ENCODE assay signal across 10 mouse cellular contexts in the genomic region with DNA sequence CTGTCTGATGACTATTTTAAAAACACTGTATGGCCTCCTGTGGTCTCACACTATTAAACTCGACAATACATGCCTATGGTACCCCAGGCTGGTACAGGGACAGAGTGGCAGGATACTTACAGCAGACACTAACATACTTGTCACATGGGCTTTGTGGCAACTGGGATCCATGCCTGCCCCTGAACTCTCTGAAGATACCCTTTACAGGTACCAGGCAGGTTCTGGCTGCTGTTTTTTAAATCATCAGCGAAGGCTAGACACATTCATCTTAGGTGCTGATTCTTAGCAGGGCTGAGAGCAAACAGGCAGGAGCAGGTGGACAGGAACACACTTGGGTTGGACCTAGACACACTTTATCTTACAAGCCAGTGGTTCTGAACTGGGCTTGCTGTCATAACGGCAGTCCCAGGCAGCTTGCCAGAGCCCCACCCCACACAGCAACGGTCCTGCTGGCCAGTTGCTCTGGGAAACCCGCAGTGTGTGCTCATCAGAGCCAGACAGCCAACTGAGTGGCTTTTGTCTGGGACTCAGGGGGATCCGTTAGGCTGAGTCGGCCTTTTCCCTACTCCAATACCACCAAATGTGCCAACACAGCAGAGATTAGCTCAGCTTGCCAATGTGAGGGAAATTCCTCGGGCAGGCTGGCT. TPM values are rescaled to one million over a fixed set of nuclear protein-coding genes. Genes with fewer than 3 reads are reported as not detected.
A peak's percentile ranks its signal among the peaks of the same experiment; 100 is the strongest.
DNase-seq lines count a peak whose midpoint lies in the region; ATAC-seq and TF ChIP-seq lines count a peak whose summit lies in the region.
"Had no signal": no experiment of that assay in that cellular context is flagged by ENCODE, and none has a peak within 500 bp of the region (broad histone marks: within the 10 kb centered on the region; RNA-seq: fewer than 3 reads in every experiment).

No protein-coding gene starts in this region.

- no peaks in the 10 kb centered on the region for H3K27me3 ChIP-seq in kidney, embryonic 16.5 days (ENCODE audit: insufficient read depth, low read length)
- H3K27me3 ChIP-seq in hindbrain, embryonic 15.5 days: no peaks in the 10 kb centered on the region
- H3K27me3 ChIP-seq in spleen, adult 2 months (ENCODE audit: control insufficient read depth, insufficient read depth, low read length): no peaks in the 10 kb centered on the region
- H3K27me3 ChIP-seq: heart, embryonic 15.5 days; midbrain, embryonic 12.5 days had no signal

- no peak for TF ChIP-seq CTCF in spleen, adult 2 months (IDR thresholded peaks at IDR 0.05; ENCODE audit: extremely low read depth, insufficient read depth, insufficient read length, insufficient replicate concordance)

- no peak overlapping the region for H3K4me2 ChIP-seq in kidney, embryonic 16.5 days (replicated peaks; ENCODE audit: low read depth, low read length)
- H3K4me2 ChIP-seq in hindbrain, embryonic 15.5 days: no peak overlapping the region
- H3K4me2 ChIP-seq: heart, embryonic 15.5 days; midbrain, embryonic 12.5 days had no signal

- no peak for ATAC-seq in kidney, embryonic 16.5 days (ENCODE audit: low FRiP score, low TSS enrichment)
- peak; percentile 90 for ATAC-seq in hindbrain, embryonic 15.5 days (ENCODE audit: low FRiP score, low read depth)

- DNase-seq in kidney, adult 18-20 months: peak; percentile 41
- DNase-seq in Muller cell, postnatal 12 days (ENCODE audit: inconsistent ontology term): peak; percentile 95
- peak; percentile 10 to 30 for DNase-seq in cerebellum, postnatal 36 days
- peak; percentile 19 for DNase-seq in lung, postnatal 14 days
- no peak for DNase-seq in spleen, adult 2 months (ENCODE audit: low read depth in 1 of 2, low spot score in 2 of 2)
- DNase-seq in thymus, postnatal 25 days: no peak

- H3K27ac ChIP-seq in kidney, embryonic 16.5 days (ENCODE audit: low read length): no peak overlapping the region
- peak overlapping the region; percentile 64 for H3K27ac ChIP-seq in hindbrain, embryonic 15.5 days (replicated peaks)
- H3K27ac ChIP-seq in spleen, adult 2 months (ENCODE audit: insufficient read depth, low read length): peak overlapping the region; percentile 35; the same call in 1 of the 2 replicates
- H3K27ac ChIP-seq: heart, embryonic 15.5 days; midbrain, embryonic 12.5 days had no signal

- H3K9ac ChIP-seq in kidney, embryonic 16.5 days (replicated peaks; ENCODE audit: low read length): no peak overlapping the region; the same call in 1 of the 2 replicates
- no peak overlapping the region for H3K9ac ChIP-seq in hindbrain, embryonic 15.5 days
- H3K9ac ChIP-seq: heart, embryonic 15.5 days; midbrain, embryonic 12.5 days had no signal

- no peak overlapping the region for H3K4me3 ChIP-seq in kidney, embryonic 16.5 days (ENCODE audit: low read length)
- H3K4me3 ChIP-seq in hindbrain, embryonic 15.5 days: no peak overlapping the region
- H3K4me3 ChIP-seq in spleen, adult 2 months (ENCODE audit: extremely low read depth, insufficient read depth, insufficient read length): no peak overlapping the region
- H3K4me3 ChIP-seq: heart, embryonic 15.5 days; midbrain, embryonic 12.5 days had no signal

- 82% methylated on average over 8 of the region's 8 CpGs for WGBS in kidney, embryonic 16.5 days
- WGBS in hindbrain, embryonic 15.5 days: 45% methylated on average over 8 of the region's 8 CpGs
- 77% methylated on average over 8 of the region's 8 CpGs for WGBS in spleen, adult 2 months

- H3K36me3 ChIP-seq in kidney, embryonic 16.5 days (ENCODE audit: insufficient read depth, low read length): peaks cover 65% of the 10 kb centered on the region
- peaks cover 49% of the 10 kb centered on the region for H3K36me3 ChIP-seq in hindbrain, embryonic 15.5 days
- peaks cover 28% of the 10 kb centered on the region for H3K36me3 ChIP-seq in spleen, adult 2 months (ENCODE audit: control insufficient read depth, insufficient read depth, low read length)

- no peaks in the 10 kb centered on the region for H3K4me1 ChIP-seq in kidney, embryonic 16.5 days (ENCODE audit: insufficient read depth, low read length)
- peaks cover 5% of the 10 kb centered on the region; the same call in 1 of the 2 replicates for H3K4me1 ChIP-seq in hindbrain, embryonic 15.5 days (replicated peaks)
- no peaks in the 10 kb centered on the region for H3K4me1 ChIP-seq in spleen, adult 2 months (ENCODE audit: control insufficient read depth, insufficient read depth, insufficient read length)
- H3K4me1 ChIP-seq: midbrain, embryonic 12.5 days had no signal

- no peaks in the 10 kb centered on the region for H3K9me3 ChIP-seq in kidney, embryonic 16.5 days (ENCODE audit: low read length)
- H3K9me3 ChIP-seq in hindbrain, embryonic 15.5 days: no peaks in the 10 kb centered on the region
- H3K9me3 ChIP-seq: heart, embryonic 15.5 days; midbrain, embryonic 12.5 days had no signal

- no peak for TF ChIP-seq POLR2A in spleen, adult 2 months (IDR thresholded peaks at IDR 0.05; ENCODE audit: low read depth, low read length)

RNA-seq across cellular contexts. Expression of gene Nap1l4, which starts 8.2 kb away (rescaled TPM):
- 291 and 292 TPM in 2 replicates for polyA plus RNA-seq in kidney, embryonic 16.5 days (2015; fragmentation: Nextera tagmentation; extraction: Ambion mirVana)
- polyA plus RNA-seq in hindbrain, embryonic 15.5 days (2015; fragmentation: Nextera tagmentation; extraction: Ambion mirVana): 317 and 322 TPM in 2 replicates
- polyA plus RNA-seq in spleen, adult 2 months (2012; rRNA removed): 50.0 and 50.1 TPM in 2 replicates

RNA-seq across cellular contexts. Expression of gene Cars, which starts 42.8 kb away (rescaled TPM):
- 72.3 and 74.2 TPM in 2 replicates for polyA plus RNA-seq in kidney, embryonic 16.5 days (2015; fragmentation: Nextera tagmentation; extraction: Ambion mirVana)
- 67.9 and 71.6 TPM in 2 replicates for polyA plus RNA-seq in hindbrain, embryonic 15.5 days (2015; fragmentation: Nextera tagmentation; extraction: Ambion mirVana)
- 12.0 and 12.2 TPM in 2 replicates for polyA plus RNA-seq in spleen, adult 2 months (2012; rRNA removed)

RNA-seq across cellular contexts. Expression of gene Phlda2, which starts 54.1 kb away (rescaled TPM):
- 9.1 and 10.4 TPM in 2 replicates for polyA plus RNA-seq in kidney, embryonic 16.5 days (2015; fragmentation: Nextera tagmentation; extraction: Ambion mirVana)
- polyA plus RNA-seq in hindbrain, embryonic 15.5 days (2015; fragmentation: Nextera tagmentation; extraction: Ambion mirVana): 0.54 and 1.2 TPM in 2 replicates
- 0.37 and 1.2 TPM in 2 replicates for polyA plus RNA-seq in spleen, adult 2 months (2012; rRNA removed)

Comparison
In these comparisons a context has a peak if more than half of its experiments do, and no peak if none do; other contexts are left out.
1. DNase-seq: peak in kidney, adult 18-20 months (single experiment), Muller cell, postnatal 12 days (single experiment), cerebellum, postnatal 36 days (2 of 2) and lung, postnatal 14 days (single experiment); none in spleen, adult 2 months (0 of 2) and thymus, postnatal 25 days (single experiment).